Mouse (Mus musculus) ES-E14 (cell line): Measurements from ENCODE around the gene Cyp2d11.

Experiments used
- HCFC1 ChIP-seq: IDR thresholded peaks from 2 replicates; pipeline ENCODE4 v1.6.1; 2012; ENCODE audit warnings: low read length, inconsistent platforms, borderline replicate concordance; ENCODE audit not compliant: insufficient read depth
- MAFK ChIP-seq: IDR thresholded peaks from 2 replicates; pipeline ENCODE4 v1.6.1; 2014; ENCODE audit warnings: mild to moderate bottlenecking, low read depth, low read length, inconsistent platforms; ENCODE audit not compliant: insufficient read depth

DNA sequence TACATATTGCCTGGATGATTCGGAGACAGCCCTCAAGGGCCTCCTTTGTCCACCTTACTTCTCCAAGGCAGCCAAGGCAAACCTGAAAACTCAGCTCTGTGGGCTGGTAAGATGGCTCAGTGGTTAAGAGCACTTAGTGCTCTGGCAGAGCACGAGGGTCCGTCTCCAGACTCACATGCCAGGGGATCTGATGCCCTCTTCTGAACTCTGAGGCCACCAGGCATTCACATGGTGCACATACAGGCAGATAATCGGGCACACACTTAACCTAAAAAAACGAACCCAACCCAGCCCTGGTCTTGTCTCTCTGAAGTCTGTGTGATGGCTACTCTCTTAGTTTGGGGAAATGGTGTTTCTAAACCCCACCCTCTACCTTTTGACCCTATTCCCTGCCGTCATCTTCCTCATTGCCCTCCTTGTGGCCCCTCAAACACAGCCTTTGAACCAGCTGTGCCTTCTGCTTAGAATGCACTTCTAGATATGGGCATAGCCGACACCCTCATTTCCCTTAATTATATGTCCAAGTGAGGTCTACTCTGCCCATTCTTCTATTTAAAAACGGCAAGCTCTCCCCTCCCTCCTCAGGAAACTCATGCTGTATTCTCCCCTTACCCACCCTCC lies 54.1 kb downstream of the Cyp2d11 start:
- TF ChIP-seq MAFK (no peak), HCFC1 (no peak)
